Mouse (Mus musculus): Measurements from ENCODE around the gene Pdzrn3. TPM values are rescaled to one million over a fixed set of nuclear protein-coding genes. Genes with fewer than 3 reads are reported as not detected.

Pdzrn3 gene
- polyA plus RNA-seq, 1 experiment from 2014 or later, result 9.2 TPM

DNA sequence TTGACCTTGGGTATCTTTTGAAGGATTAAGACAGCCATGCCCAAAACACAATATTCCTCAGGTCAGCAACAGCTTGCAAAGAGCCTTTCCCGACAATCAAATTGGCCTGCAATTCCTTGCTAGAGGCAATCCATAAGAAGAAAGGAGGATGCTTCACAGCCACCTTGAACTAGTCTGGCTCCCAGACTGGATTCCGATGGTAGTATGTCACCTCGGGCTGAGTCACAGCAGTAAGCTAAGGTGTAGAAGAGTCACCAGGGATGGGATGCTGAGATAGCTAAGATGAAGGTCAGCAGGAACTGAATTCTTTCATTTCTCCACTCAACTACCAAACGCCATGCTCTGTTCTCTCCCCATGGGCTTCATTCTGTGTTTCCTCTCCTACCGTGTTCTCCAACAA lies 13.8 kb downstream of the Pdzrn3 start:
- H3K4me3 ChIP-seq, result no peak overlapping the region
- H3K36me3 ChIP-seq, result peaks cover 18% of the 10 kb centered on the region
- 85% methylated on average over 5 of the region's 5 CpGs for WGBS
- no peaks in the 10 kb centered on the region for H3K9me3 ChIP-seq (replicated peaks)
- DNase-seq (ENCODE audit: low spot score), result no peak
- H3K27me3 ChIP-seq (ENCODE audit: low read depth, poor library complexity, severe bottlenecking), result no peaks in the 10 kb centered on the region
- H3K4me1 ChIP-seq, result peaks cover 47% of the 10 kb centered on the region
- no peak overlapping the region for H3K27ac ChIP-seq

- H3K4me1 ChIP-seq, result peaks cover 48% of the 10 kb centered on the region
- H3K36me3 ChIP-seq, result peaks cover 18% of the 10 kb centered on the region
- H3K27ac ChIP-seq, result no peak overlapping the region
- H3K9me3 ChIP-seq (replicated peaks), result no peaks in the 10 kb centered on the region
- 87% methylated on average over 5 of the region's 5 CpGs for WGBS
- DNase-seq (ENCODE audit: low spot score), result no peak
- no peaks in the 10 kb centered on the region for H3K27me3 ChIP-seq (ENCODE audit: low read depth, poor library complexity, severe bottlenecking)
- no peak overlapping the region for H3K4me3 ChIP-seq
Measured at GRCm38 (mm10) chr6:101362728-101363127, 15.0 kb downstream of the Pdzrn3 start.

DNA sequence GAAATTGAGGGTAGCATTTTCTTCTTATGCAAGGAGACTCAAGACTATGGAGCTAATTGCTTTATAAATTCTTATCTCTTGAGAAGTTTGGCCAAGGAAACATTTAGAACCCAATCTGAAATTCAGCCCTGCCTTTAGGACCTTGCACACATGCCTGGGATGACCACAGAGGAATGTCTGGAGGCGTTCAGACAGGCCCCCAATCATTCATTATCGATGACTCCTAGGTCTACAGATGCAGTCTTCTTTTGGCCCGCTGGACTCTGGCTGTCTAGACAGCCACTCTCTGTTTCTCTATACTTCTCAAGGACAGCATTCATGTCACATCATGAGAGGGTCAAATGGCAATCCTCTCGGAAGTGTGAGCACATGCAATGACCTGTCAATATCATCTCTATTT lies 15.4 kb downstream of the Pdzrn3 start:
- DNase-seq (ENCODE audit: low spot score), result no peak
- no peaks in the 10 kb centered on the region for H3K9me3 ChIP-seq (replicated peaks)
- H3K27me3 ChIP-seq (ENCODE audit: low read depth, poor library complexity, severe bottlenecking), result no peaks in the 10 kb centered on the region
- H3K4me3 ChIP-seq, result no peak overlapping the region
- H3K4me1 ChIP-seq, result peaks cover 43% of the 10 kb centered on the region
- 53% methylated on average over 4 of the region's 4 CpGs for WGBS
- peaks cover 18% of the 10 kb centered on the region for H3K36me3 ChIP-seq
- no peak overlapping the region for H3K27ac ChIP-seq

DNA sequence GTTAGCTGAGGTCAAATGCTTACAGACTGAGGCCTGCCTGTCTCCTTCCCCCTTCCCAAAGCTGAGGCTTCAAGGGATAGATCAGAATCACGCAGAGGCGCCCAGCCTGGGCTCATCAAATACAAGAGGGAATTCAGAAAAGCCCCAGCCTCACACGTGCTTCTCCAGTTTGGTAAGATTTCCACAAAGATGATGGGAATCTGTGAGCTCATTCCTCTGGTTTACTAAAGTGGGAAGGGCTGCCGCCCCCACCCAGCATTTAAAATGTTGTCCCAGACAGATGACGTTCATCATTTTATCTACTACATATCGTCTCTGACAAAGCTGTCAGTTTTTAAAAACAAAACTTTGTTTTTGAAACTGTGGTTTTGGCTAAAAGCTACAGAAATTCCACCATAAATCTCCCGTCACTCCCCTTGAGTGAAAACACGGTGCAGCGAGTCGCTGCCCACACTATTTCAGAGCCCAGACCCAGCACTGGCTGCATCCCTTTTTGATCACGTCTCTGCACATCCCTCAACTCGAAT lies 17.4 kb downstream of the Pdzrn3 start:
- WGBS, result 62% methylated on average over 12 of the region's 12 CpGs
- DNase-seq (ENCODE audit: low spot score), result no peak
- H3K9me3 ChIP-seq (replicated peaks), result no peaks in the 10 kb centered on the region
- H3K36me3 ChIP-seq, result peaks cover 18% of the 10 kb centered on the region
- no peak overlapping the region for H3K4me3 ChIP-seq
- H3K27ac ChIP-seq, result no peak overlapping the region
- H3K4me1 ChIP-seq, result peaks cover 32% of the 10 kb centered on the region
- no peaks in the 10 kb centered on the region for H3K27me3 ChIP-seq (ENCODE audit: low read depth, poor library complexity, severe bottlenecking)

GRCm38 (mm10) chr6:101359646-101360045 lies 18.1 kb downstream of the Pdzrn3 start:
- Histone ChIP-seq H3K36me3 (peaks cover 18% of the 10 kb centered on the region), H3K4me3 (no peak overlapping the region), H3K27me3 (ENCODE audit: low read depth, poor library complexity, severe bottlenecking) (no peaks in the 10 kb centered on the region), H3K9me3 (replicated peaks) (no peaks in the 10 kb centered on the region), H3K4me1 (peaks cover 35% of the 10 kb centered on the region), H3K27ac (no peak overlapping the region)
- DNase-seq (ENCODE audit: low spot score), result no peak
- WGBS, result 69% methylated on average over 4 of the region's 4 CpGs

- no peak for DNase-seq (ENCODE audit: low spot score)
- no peaks in the 10 kb centered on the region for H3K9me3 ChIP-seq (replicated peaks)
- 21% methylated on average over 1 of the region's 1 CpGs for WGBS
- H3K36me3 ChIP-seq, result 0 out of 2 replicates have a peak, but pooled peaks cover 6% of the 10 kb centered on the region
- peaks cover 32% of the 10 kb centered on the region for H3K4me1 ChIP-seq
- H3K4me3 ChIP-seq, result no peak overlapping the region
- no peaks in the 10 kb centered on the region for H3K27me3 ChIP-seq (ENCODE audit: low read depth, poor library complexity, severe bottlenecking)
- H3K27ac ChIP-seq, result 0 out of 2 replicates have a peak overlapping the region, but pooled peaks have one; percentile 42
Measured at GRCm38 (mm10) chr6:101354887-101355286, 22.8 kb downstream of the Pdzrn3 start.

GRCm38 (mm10) chr6:101354230-101354881 lies 23.3 kb downstream of the Pdzrn3 start:
- no peak overlapping the region for H3K4me3 ChIP-seq
- H3K27ac ChIP-seq, result 0 out of 2 replicates have a peak overlapping the region, but pooled peaks have one; percentile 42
- peaks cover 28% of the 10 kb centered on the region for H3K4me1 ChIP-seq
- H3K27me3 ChIP-seq (ENCODE audit: low read depth, poor library complexity, severe bottlenecking), result no peaks in the 10 kb centered on the region
- no peaks in the 10 kb centered on the region for H3K9me3 ChIP-seq (replicated peaks)
- H3K36me3 ChIP-seq, result 0 out of 2 replicates have a peak, but pooled peaks cover 6% of the 10 kb centered on the region
- DNase-seq (ENCODE audit: low spot score), result no peak
- WGBS, result 50% methylated on average over 8 of the region's 8 CpGs

DNA sequence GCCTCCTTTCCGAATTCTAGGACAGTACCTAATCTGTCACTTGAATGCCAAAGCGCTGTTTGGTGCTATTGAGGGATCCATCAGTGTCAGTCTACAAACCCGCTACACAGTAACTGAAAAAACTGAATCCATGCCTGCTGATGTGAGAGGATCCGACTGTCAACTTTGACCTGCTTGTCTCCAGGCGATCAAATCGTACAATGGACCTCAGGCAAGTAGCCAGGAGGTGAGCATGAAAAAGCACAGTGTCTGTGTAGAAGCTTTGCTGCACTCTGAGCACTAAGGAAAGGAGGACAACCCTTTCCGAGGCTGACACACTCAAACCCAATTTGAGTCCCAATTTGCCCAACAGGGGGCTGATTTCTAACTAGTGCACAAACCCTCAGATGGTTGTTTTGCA lies 24.0 kb downstream of the Pdzrn3 start:
- Histone ChIP-seq H3K9me3 (replicated peaks) (no peaks in the 10 kb centered on the region), H3K4me3 (no peak overlapping the region), H3K27ac (no peak overlapping the region), H3K27me3 (ENCODE audit: low read depth, poor library complexity, severe bottlenecking) (no peaks in the 10 kb centered on the region), H3K4me1 (peaks cover 28% of the 10 kb centered on the region), H3K36me3 (0 out of 2 replicates have a peak, but pooled peaks cover 6% of the 10 kb centered on the region)
- no peak for DNase-seq (ENCODE audit: low spot score)
- WGBS, result 51% methylated on average over 7 of the region's 7 CpGs

DNA sequence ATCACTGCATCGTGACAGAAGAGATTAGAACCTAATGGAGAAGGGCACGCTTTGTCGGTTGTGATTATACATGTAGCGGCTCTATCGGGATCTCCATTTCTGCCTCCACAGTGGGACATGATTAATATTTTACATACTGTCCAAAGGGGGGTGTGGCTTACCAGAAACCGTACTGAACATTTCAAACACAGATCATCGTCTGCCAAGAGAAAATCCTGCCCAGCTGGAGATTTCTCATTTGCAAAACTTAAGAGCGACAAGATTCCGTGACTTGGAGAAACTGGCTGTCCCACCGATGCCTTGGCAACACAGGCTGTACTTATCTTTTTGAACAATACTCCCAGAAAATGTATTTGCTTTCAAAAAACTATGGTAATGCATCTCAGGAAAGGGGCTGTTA lies 25.1 kb downstream of the Pdzrn3 start:
- Histone ChIP-seq H3K36me3 (0 out of 2 replicates have a peak, but pooled peaks cover 6% of the 10 kb centered on the region), H3K27me3 (ENCODE audit: low read depth, poor library complexity, severe bottlenecking) (no peaks in the 10 kb centered on the region), H3K4me1 (peaks cover 26% of the 10 kb centered on the region), H3K4me3 (no peak overlapping the region), H3K9me3 (replicated peaks) (no peaks in the 10 kb centered on the region), H3K27ac (no peak overlapping the region)
- DNase-seq (ENCODE audit: low spot score), result no peak
- WGBS, result 93% methylated on average over 10 of the region's 10 CpGs

DNA sequence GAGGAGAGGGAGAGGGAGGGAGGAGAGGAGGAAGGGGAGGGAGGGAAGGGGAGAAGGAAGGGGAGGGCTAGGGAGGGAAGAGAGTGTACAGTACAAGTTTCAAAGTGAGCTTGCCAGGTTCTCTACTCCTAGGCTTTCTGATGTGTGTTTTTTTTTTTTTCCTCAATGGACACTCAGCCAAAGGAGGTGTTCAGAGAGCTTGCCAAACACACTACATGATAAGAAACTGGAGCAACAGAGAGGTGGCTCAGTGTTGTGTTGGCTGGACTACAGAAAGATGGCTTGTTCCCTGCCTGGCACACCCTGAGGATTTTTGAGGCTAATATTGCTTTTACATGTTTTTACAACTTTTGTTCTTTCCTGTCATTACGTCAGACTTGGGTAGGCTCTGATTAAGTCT lies 26.6 kb downstream of the Pdzrn3 start:
- no peaks in the 10 kb centered on the region for H3K27me3 ChIP-seq (ENCODE audit: low read depth, poor library complexity, severe bottlenecking)
- DNase-seq (ENCODE audit: low spot score), result no peak
- WGBS, result 72% methylated on average over 1 of the region's 1 CpGs
- H3K9me3 ChIP-seq (replicated peaks), result no peaks in the 10 kb centered on the region
- H3K4me1 ChIP-seq, result peaks cover 25% of the 10 kb centered on the region
- H3K27ac ChIP-seq, result no peak overlapping the region
- H3K4me3 ChIP-seq, result no peak overlapping the region
- 0 out of 2 replicates have a peak, but pooled peaks cover 6% of the 10 kb centered on the region for H3K36me3 ChIP-seq

GRCm38 (mm10) chr6:101350414-101350973 lies 27.2 kb downstream of the Pdzrn3 start:
- H3K4me1 ChIP-seq, result peaks cover 29% of the 10 kb centered on the region
- H3K4me3 ChIP-seq, result no peak overlapping the region
- H3K27ac ChIP-seq, result no peak overlapping the region
- no peaks in the 10 kb centered on the region for H3K27me3 ChIP-seq (ENCODE audit: low read depth, poor library complexity, severe bottlenecking)
- WGBS, result 63% methylated on average over 7 of the region's 7 CpGs
- H3K36me3 ChIP-seq, result 0 out of 2 replicates have a peak, but pooled peaks cover 6% of the 10 kb centered on the region
- H3K9me3 ChIP-seq (replicated peaks), result no peaks in the 10 kb centered on the region
- no peak for DNase-seq (ENCODE audit: low spot score)

DNA sequence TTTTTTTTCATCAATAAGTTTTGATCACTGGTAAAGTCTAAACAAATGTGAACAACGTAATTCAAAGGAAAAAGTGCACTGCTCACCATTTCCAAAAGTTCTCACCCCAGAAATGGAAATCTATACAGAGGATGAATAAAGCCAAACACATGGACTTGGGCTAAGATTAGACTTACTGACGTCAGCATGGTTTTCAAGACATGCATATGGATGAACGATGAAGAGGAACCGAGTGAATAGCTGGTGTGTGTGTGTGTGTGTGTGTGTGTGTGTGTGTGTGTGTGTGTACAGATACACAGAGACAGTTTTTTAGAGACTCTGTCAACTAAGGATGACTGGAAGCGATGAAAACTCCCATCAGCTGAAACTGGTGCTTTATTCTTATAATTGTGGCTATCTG lies 29.2 kb downstream of the Pdzrn3 start:
- no peak for DNase-seq (ENCODE audit: low spot score)
- 91% methylated on average over 5 of the region's 5 CpGs for WGBS
- H3K4me3 ChIP-seq, result no peak overlapping the region
- H3K36me3 ChIP-seq, result 0 out of 2 replicates have a peak, but pooled peaks cover 6% of the 10 kb centered on the region
- no peaks in the 10 kb centered on the region for H3K27me3 ChIP-seq (ENCODE audit: low read depth, poor library complexity, severe bottlenecking)
- H3K4me1 ChIP-seq, result peaks cover 15% of the 10 kb centered on the region
- H3K9me3 ChIP-seq (replicated peaks), result no peaks in the 10 kb centered on the region
- no peak overlapping the region for H3K27ac ChIP-seq

DNA sequence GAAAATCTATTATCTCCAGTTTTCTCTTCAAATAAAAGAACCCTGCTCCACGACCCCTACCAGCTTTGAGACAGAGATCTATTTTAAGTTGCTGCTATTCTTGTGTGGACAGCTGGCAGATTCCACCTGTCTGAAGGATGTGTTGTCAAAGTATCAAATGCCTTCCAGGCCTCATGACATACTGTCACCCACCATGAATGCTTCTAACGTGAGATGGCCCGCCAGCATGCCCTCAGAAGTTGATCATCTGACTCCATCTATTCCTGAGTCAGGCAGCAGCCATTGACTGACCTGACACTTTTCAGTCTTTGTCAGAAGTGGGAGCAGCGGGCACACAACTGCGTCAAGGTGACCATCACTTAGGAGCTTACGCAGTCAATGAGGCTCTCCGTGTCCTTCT lies 37.6 kb downstream of the Pdzrn3 start:
- H3K27ac ChIP-seq, result no peak overlapping the region
- H3K36me3 ChIP-seq, result no peaks in the 10 kb centered on the region
- 89% methylated on average over 7 of the region's 7 CpGs for WGBS
- no peak for DNase-seq (ENCODE audit: low spot score)
- H3K27me3 ChIP-seq (ENCODE audit: low read depth, poor library complexity, severe bottlenecking), result no peaks in the 10 kb centered on the region
- no peaks in the 10 kb centered on the region for H3K9me3 ChIP-seq (replicated peaks)
- H3K4me3 ChIP-seq, result no peak overlapping the region
- H3K4me1 ChIP-seq, result peaks cover 35% of the 10 kb centered on the region

Measured in limb, embryonic 10.5 days (tissue).